Mouse (Mus musculus): ENCODE results near the gene Tnip3. TPM values are rescaled to one million over a fixed set of nuclear protein-coding genes. Genes with fewer than 3 reads are reported as not detected.

Gene Tnip3
- 4.7 and 5.0 TPM in 2 replicates for polyA plus RNA-seq (2012; rRNA removed)

DNA sequence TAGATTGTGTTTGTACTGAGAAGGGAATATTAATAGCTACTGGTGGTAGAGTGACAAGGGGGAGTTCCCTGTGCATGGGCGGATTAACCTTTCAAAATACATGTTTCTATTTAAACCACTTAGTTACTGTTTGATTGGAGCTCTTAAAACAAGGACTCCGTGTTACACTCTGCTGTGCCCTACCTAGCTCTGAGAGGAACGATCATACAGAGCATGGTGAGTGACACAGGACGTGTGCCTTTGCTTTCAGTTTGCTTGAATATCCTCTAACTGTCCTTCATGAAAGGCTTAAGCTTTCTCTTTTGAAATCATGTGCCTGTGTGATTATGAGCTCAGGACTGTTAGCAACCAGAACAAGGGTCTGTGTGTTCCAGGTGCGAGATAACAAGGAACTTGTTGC, at the start of gene Tnip3:
Gene Tnip3 (plus strand): TSS at position 122 of the 400 bp plus-strand sequence.

GRCm38 (mm10) chr6:65671451-65671850, 146.3 kb downstream of the Tnip3 start, which contains the start of gene Ndnf:
TSS of gene Ndnf (plus strand) at chr6:65671590.

Other genes starting within 250 kb of the Tnip3 start
- 0.25 TPM in 1 of 2 replicates, not detected in the other for gene C130060K24Rik, start 144.2 kb upstream of the Tnip3 start, polyA plus RNA-seq (2012; rRNA removed)
- 0.23 and 0.46 TPM in 2 replicates for gene Ndnf, start 146.3 kb downstream of the Tnip3 start, polyA plus RNA-seq (2012; rRNA removed)

All from colon, adult 2 months (tissue).